Mouse (Mus musculus): ENCODE measurements around the gene Tbc1d5. TPM values are rescaled to one million over a fixed set of nuclear protein-coding genes. Genes with fewer than 3 reads are reported as not detected.
A peak's percentile ranks its signal among the peaks of the same experiment; 100 is the strongest.

The Tbc1d5 gene
- polyA plus RNA-seq, 1 experiment = 7.2 TPM

DNA sequence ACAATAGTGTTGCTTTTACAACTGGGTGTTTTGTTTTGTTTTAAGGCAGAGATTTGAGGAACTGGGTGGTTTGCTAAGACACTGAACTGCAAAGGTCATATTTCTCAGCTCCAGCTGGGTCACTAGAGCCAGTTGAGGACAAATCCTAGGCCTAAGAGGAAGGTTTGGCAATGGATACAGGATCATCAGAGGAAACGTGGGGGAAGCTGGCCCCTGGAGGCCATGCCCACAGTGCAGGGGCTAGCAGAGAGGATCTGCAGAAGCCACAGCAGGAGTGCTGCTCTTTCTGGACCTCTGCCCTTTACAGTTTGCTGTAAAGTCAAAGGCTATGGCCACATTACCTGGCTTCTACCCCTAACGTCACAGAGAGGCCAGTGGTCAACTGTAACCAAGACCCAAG lies 428.3 kb downstream of the Tbc1d5 start:
- peaks cover 26% of the 10 kb centered on the region for H3K36me3 ChIP-seq (replicated peaks; ENCODE audit: low read length)
- peaks cover 28% of the 10 kb centered on the region for H3K4me1 ChIP-seq
- no peak overlapping the region for H3K4me3 ChIP-seq (replicated peaks)
- no peak for TF ChIP-seq GATA1 (IDR thresholded peaks at IDR 0.05; ENCODE audit: borderline replicate concordance, low read length)
- TF ChIP-seq FLI1 (IDR thresholded peaks at IDR 0.05; ENCODE audit: low read length) = no peak
- no peaks in the 10 kb centered on the region for H3K27me3 ChIP-seq (replicated peaks)
- no peaks in the 10 kb centered on the region for H3K9me3 ChIP-seq

DNA sequence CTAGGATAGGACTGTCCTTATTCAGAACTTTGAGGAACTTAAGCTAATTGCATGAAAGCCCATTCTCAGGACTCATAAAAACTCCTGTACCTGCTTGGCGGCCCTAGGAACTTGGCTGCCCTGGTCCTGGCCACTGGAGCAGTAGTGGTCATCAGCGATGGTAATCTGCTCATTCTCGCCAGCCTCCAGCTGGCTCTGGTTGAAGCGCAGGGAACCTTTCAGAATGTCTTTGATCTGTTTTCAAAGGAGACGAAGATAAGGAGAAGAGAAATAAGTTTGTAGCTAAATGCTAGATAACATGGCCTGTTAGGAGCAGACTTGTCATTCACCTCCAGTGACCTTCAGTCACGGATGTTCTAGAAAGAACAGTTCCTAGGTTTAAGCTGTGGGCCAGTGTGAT lies 437.8 kb downstream of the Tbc1d5 start:
- Histone ChIP-seq H3K4me1 (peaks cover 34% of the 10 kb centered on the region), H3K36me3 (replicated peaks; ENCODE audit: low read length) (peaks cover 47% of the 10 kb centered on the region), H3K27me3 (replicated peaks) (no peaks in the 10 kb centered on the region), H3K4me3 (replicated peaks) (no peak overlapping the region), H3K9me3 (no peaks in the 10 kb centered on the region)
- TF ChIP-seq GATA1 (IDR thresholded peaks at IDR 0.05; ENCODE audit: borderline replicate concordance, low read length) (no peak), FLI1 (IDR thresholded peaks at IDR 0.05; ENCODE audit: low read length) (no peak)

DNA sequence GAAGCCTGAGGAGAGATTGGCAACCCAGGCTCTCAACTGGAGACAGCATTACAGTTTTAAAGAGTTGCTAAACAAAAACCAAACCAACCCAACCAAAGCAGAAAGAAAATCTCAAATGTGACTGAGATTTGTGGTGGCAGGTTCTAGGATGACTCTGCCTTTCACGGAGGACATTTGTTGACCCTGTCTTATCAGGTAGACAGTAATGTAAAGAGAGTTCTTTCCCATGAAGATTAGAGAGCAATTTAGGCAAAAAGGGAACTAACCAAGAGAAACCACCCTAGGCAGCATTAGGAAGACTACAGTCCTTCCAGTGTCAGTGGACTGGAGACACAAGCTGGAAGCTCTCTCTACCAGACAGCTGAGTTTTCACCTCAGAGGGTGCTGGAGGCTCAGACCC lies 438.3 kb downstream of the Tbc1d5 start:
- no peaks in the 10 kb centered on the region for H3K27me3 ChIP-seq (replicated peaks)
- peaks cover 40% of the 10 kb centered on the region for H3K4me1 ChIP-seq
- TF ChIP-seq GATA1 (IDR thresholded peaks at IDR 0.05; ENCODE audit: borderline replicate concordance, low read length) = no peak
- no peak for TF ChIP-seq FLI1 (IDR thresholded peaks at IDR 0.05; ENCODE audit: low read length)
- no peak overlapping the region for H3K4me3 ChIP-seq (replicated peaks)
- H3K9me3 ChIP-seq = no peaks in the 10 kb centered on the region
- H3K36me3 ChIP-seq (replicated peaks; ENCODE audit: low read length) = peaks cover 53% of the 10 kb centered on the region

DNA sequence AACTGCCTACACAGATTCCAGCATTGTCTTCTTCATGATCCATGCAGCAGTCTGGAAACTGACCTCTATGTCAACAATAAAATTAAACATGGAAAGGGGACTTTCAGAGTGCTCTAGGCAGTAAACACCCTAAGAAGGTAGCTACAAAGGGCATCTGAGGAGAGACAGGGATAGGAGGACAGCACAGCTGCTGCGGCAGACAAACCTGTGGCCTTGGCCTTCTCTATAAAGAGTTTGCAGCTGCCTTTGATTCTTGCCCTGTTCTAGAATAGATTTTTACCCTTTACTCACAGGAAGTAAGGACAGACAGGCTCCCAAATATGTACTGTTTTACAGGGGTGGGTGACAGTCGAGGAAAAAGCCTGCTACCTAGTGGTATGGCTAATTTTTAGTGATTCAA lies 440.7 kb downstream of the Tbc1d5 start:
- no peaks in the 10 kb centered on the region for H3K27me3 ChIP-seq (replicated peaks)
- H3K9me3 ChIP-seq = no peaks in the 10 kb centered on the region
- H3K36me3 ChIP-seq (replicated peaks; ENCODE audit: low read length) = peaks cover 75% of the 10 kb centered on the region
- H3K4me3 ChIP-seq (replicated peaks) = no peak overlapping the region
- H3K4me1 ChIP-seq = peaks cover 45% of the 10 kb centered on the region
- TF ChIP-seq FLI1 (IDR thresholded peaks at IDR 0.05; ENCODE audit: low read length) (no peak), GATA1 (IDR thresholded peaks at IDR 0.05; ENCODE audit: borderline replicate concordance, low read length) (no peak)

DNA sequence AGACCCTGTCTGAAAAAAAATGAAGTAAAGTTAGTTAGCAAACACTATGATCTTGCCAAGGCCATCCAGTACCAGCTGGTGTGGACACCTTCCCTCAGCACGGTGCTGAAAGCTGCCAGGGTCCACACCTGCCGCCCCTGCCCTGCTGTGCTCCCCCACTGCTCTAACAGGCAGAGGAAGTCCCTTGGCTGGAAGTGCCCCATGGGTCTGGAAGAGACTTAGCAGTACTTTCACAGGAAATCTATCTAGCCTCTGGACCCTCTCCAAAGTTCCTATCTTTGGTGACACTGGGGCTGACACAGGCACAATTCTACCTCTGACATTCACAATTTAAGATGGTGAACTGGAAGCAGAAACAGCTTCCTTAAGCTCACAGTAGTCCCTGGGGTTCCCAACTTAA lies 442.1 kb downstream of the Tbc1d5 start:
- H3K9me3 ChIP-seq = no peaks in the 10 kb centered on the region
- H3K36me3 ChIP-seq (replicated peaks; ENCODE audit: low read length) = peaks cover 82% of the 10 kb centered on the region
- no peaks in the 10 kb centered on the region for H3K27me3 ChIP-seq (replicated peaks)
- peaks cover 36% of the 10 kb centered on the region for H3K4me1 ChIP-seq
- TF ChIP-seq GATA1 (IDR thresholded peaks at IDR 0.05; ENCODE audit: borderline replicate concordance, low read length) (no peak), FLI1 (IDR thresholded peaks at IDR 0.05; ENCODE audit: low read length) (no peak)
- peak overlapping the region; percentile 31 for H3K4me3 ChIP-seq (replicated peaks)

DNA sequence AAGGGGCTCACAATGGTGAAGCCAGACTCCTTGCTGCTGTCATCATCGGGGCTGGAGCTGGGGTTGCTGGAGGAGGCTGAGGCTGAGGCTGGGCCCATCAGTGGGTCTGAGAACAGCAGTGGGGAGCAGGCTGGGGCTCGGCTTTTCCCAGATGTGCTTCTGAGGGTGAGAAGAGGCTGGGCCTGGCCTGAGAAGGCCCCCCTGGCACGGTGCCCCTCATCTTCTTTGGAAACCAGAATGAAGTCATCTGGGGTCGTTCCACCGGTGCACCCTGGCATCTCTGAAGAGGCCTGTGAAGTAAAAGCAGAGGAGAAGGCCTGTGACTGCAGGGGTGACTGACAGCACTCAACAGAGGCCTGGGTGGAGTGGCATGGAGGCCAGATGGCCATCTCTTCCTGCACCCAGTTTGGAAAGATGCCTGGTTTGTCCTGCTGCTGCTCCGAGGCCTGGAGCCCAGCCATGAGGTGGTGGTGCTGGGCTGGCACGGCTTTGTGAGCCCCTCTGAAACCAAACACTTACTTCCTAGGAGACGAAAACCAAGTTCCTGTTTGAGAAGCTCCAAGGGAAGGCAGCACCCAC lies 443.1 kb downstream of the Tbc1d5 start:
- Histone ChIP-seq H3K9me3 (no peaks in the 10 kb centered on the region), H3K4me3 (replicated peaks) (no peak overlapping the region), H3K27me3 (replicated peaks) (no peaks in the 10 kb centered on the region), H3K36me3 (replicated peaks; ENCODE audit: low read length) (peaks cover 77% of the 10 kb centered on the region), H3K4me1 (peaks cover 41% of the 10 kb centered on the region)
- TF ChIP-seq GATA1 (IDR thresholded peaks at IDR 0.05; ENCODE audit: borderline replicate concordance, low read length) (no peak), FLI1 (IDR thresholded peaks at IDR 0.05; ENCODE audit: low read length) (no peak)

DNA sequence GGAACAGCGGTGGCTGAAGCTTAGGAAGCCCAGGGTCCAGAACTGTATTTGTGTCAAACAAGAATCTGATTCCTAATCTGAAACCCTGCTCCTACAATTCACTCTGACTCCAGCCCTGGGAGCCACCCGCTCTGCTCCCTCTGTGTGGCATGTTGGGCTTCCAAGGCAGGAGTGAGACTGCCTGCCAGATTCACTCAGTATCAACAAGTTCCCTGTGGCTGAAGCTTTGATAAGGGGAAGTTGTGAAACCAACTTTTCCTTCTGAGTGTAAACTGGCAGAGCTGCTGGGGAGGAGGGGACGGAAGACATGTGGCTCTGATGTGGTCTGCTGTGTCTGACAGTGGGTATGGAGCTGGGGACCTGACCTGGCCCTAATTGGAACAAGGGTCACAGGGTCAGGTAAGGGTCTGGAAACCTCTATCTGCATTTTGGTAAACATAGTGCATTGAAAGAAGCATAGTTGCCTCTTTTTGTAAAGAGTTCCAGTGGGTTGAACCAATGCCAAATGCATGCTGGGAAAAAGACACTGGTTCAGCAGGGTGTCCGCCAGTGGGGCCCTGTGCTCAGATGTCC lies 443.7 kb downstream of the Tbc1d5 start:
- H3K9me3 ChIP-seq = no peaks in the 10 kb centered on the region
- no peaks in the 10 kb centered on the region for H3K27me3 ChIP-seq (replicated peaks)
- H3K36me3 ChIP-seq (replicated peaks; ENCODE audit: low read length) = peaks cover 73% of the 10 kb centered on the region
- no peak for TF ChIP-seq GATA1 (IDR thresholded peaks at IDR 0.05; ENCODE audit: borderline replicate concordance, low read length)
- TF ChIP-seq FLI1 (IDR thresholded peaks at IDR 0.05; ENCODE audit: low read length) = no peak
- peaks cover 47% of the 10 kb centered on the region for H3K4me1 ChIP-seq
- H3K4me3 ChIP-seq (replicated peaks) = no peak overlapping the region

DNA sequence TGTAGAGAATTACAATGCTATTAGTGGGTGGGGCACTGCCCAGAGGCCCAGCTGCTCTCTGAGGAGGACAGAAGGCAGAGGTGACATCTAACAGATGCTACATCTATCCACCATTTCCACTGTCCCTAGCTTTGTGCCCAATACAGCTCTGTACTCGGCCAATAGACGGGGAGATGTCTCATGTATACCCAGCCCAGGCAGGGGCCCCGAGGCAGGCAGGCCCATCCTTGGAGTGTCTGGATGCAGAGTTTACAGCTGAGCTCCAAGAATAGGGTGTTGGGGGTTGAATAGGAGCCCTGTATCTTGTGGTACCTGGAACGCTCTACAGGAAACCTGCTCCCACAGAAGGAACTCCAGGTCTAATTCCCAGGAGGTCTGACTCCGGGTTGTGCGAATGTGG lies 444.4 kb downstream of the Tbc1d5 start:
- Histone ChIP-seq H3K4me3 (replicated peaks) (no peak overlapping the region), H3K36me3 (replicated peaks; ENCODE audit: low read length) (peaks cover 69% of the 10 kb centered on the region), H3K4me1 (peaks cover 54% of the 10 kb centered on the region), H3K9me3 (no peaks in the 10 kb centered on the region), H3K27me3 (replicated peaks) (no peaks in the 10 kb centered on the region)
- TF ChIP-seq FLI1 (IDR thresholded peaks at IDR 0.05; ENCODE audit: low read length) (no peak), GATA1 (IDR thresholded peaks at IDR 0.05; ENCODE audit: borderline replicate concordance, low read length) (no peak)

DNA sequence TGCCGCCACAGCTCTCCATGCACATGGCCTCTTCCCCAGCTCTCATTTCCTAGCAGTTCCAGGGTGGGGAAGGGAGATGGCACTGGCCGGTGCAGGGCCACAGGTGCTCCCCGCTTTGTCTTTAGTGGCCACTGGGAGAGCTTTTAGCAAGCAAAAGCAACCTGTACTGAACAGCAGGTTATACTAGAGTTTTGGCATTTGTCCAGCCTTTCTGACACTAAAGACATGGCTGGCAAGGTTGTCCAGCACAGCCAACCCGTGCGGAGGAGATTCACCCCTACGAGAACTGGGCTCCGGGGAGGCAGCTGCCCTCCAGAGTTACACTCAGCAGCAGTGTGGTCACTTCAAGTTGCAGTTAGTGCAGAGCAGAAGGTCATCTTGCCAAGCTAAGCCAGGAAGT lies 445.8 kb downstream of the Tbc1d5 start:
- no peaks in the 10 kb centered on the region for H3K27me3 ChIP-seq (replicated peaks)
- no peak overlapping the region for H3K4me3 ChIP-seq (replicated peaks)
- peaks cover 66% of the 10 kb centered on the region for H3K4me1 ChIP-seq
- no peak for TF ChIP-seq GATA1 (IDR thresholded peaks at IDR 0.05; ENCODE audit: borderline replicate concordance, low read length)
- no peak for TF ChIP-seq FLI1 (IDR thresholded peaks at IDR 0.05; ENCODE audit: low read length)
- H3K36me3 ChIP-seq (replicated peaks; ENCODE audit: low read length) = peaks cover 57% of the 10 kb centered on the region
- H3K9me3 ChIP-seq = no peaks in the 10 kb centered on the region

DNA sequence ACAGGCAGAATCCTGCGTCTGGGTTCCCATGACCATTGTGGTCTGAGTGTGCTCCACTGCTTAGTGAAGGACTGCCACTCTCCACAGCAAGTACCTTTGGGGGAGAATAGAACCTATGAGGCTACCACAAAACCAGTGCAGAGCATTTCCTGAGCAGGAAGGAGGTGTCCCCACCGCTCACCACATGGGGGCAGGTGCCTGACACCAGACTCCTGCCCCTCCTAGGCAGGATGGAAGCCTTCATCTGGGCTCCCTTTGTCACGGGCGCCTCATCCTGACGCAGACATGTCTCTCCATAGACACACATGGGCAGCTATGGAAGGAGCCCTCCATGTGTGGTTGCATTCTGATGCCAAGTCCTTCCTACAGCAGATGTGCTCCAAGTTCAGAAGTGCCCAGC lies 447.3 kb downstream of the Tbc1d5 start:
- H3K9me3 ChIP-seq = no peaks in the 10 kb centered on the region
- no peaks in the 10 kb centered on the region for H3K27me3 ChIP-seq (replicated peaks)
- H3K4me3 ChIP-seq (replicated peaks) = no peak overlapping the region
- H3K36me3 ChIP-seq (replicated peaks; ENCODE audit: low read length) = peaks cover 45% of the 10 kb centered on the region
- peaks cover 65% of the 10 kb centered on the region for H3K4me1 ChIP-seq
- TF ChIP-seq GATA1 (IDR thresholded peaks at IDR 0.05; ENCODE audit: borderline replicate concordance, low read length) = no peak
- no peak for TF ChIP-seq FLI1 (IDR thresholded peaks at IDR 0.05; ENCODE audit: low read length)

All from megakaryocyte, embryonic 14.5 days (primary cell).